Mouse (Mus musculus): Measurements from ENCODE around the gene Hist1h4c.

Hist1h4c gene

DNA sequence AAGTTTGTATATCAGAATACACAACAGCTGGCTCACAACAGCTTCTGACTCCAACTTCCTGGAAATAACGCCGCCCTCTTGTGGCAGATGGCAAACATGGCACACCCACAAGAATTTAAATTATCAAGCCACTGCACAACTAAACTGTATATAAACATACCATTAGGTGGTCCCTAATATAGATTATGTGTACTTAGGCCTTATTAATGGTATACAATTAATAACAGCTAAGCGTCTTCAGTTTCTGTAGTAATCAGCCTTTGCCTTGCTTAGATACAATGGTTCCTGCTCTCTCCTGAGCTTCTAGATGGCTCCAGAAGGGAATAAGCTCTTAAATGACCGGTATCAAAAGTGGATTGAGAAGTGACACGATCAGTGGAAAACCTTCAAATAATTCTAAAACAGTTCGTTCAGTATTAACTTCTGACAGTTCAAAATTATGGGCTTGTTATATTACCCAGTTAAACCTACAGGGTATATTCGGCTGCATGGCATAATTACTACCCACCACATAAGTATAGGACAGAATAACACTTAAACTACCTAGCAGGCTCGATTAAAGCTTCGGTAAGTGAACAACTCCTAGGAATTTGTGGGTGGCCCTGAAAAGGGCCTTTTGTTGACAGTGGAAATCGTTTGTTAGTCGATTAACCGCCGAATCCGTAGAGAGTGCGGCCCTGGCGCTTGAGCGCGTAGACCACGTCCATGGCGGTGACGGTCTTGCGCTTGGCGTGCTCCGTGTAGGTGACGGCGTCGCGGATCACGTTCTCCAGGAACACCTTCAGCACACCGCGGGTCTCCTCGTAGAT, 559 bp downstream of the Hist1h4c start:
- CTCF ChIA-PET = interaction anchor here (0.6 to 1.5 kb wide), 6 partner anchors 8 to 71 kb away, joined by 3 to 6 read pairs (median 5); partner anchors contain the start of gene Hist1h2ac

DNA sequence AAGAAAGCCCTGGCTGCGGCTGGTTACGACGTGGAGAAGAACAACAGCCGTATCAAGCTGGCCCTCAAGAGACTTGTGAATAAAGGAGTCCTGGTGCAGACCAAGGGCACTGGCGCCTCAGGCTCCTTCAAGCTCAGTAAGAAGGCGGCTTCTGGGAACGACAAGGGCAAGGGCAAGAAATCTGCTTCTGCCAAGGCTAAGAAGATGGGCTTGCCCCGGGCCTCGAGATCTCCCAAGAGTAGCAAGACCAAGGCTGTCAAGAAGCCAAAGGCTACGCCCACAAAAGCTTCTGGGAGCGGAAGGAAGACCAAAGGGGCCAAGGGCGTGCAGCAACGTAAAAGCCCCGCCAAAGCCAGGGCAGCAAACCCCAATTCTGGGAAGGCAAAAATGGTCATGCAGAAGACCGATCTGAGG, 2.2 kb downstream of the Hist1h4c start:
- CTCF ChIA-PET = no interaction called here

DNA sequence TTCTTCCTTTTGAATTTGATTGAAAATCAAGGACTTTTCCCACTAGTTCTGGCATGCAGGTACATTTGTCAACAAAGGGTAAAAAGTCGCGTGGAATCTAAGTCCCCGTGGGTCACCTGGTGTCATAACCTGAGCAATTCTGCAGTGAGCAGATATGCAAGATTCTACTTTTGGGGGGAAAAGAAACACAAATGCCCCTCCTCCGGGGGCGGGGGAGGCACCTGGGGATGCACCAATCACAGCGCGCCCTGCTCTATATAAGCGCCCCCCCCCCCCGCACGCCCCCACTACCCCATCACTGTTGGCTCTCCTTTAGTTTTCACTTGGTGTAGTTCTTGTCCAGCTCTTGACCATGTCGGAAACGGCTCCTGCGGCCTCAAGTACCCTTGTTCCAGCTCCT, 2.7 kb downstream of the Hist1h4c start, which contains the start of gene Hist1h1t:
Gene Hist1h1t (plus strand): TSS at position 301 of the 400 bp plus-strand sequence.
- CTCF ChIA-PET = no interaction called here

DNA sequence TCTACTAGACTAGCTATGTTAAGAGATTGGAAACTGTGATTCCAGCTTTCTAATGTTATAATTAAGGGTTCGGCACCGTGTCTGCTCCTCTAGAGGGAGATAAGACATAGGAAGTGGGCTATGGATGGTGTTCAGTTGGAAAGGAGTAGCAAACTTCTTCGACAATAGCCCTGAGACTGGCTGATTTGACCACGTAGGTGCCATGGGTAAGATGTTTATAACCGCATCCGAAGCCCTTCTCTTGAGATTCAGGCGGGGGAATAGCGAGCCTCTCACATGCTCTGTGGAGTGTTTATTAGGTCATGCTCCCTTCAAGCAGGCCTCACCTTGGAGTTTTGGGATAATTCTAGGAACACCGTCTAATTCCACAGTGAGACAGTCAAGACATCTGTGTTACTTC, 3.3 kb downstream of the Hist1h4c start:
- CTCF ChIA-PET = no interaction called here

DNA sequence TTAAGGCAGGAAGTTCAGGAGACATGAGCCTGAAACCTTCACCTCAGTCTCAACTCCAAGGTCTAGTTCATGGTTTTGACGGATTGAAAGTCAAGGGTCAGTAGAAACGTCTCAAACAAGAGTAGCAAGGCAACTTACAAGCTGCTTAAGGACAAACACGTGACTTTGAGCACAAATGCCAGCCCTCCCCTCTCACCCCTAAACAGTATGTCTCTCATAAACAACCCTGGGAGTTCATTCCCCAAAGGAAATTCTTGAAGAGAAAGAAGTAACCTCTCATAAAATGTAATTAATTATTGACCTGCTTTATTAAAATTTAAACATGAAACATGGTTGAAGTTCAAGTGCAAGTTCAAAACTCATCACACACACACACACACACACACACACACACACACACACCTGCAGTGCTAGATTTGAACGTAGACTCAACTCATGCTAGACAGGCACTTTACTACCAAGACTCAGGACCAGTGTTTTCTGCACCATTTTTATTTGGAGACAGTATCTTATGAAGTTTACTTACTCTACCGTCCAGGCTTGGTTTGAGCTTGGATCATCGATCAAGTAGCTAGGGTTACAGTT, 4.3 kb downstream of the Hist1h4c start:
- CTCF ChIA-PET = interaction anchor here (0.7 kb wide), 1 partner anchor 44 kb away, joined by 3 read pairs; no protein-coding TSS in a partner anchor

DNA sequence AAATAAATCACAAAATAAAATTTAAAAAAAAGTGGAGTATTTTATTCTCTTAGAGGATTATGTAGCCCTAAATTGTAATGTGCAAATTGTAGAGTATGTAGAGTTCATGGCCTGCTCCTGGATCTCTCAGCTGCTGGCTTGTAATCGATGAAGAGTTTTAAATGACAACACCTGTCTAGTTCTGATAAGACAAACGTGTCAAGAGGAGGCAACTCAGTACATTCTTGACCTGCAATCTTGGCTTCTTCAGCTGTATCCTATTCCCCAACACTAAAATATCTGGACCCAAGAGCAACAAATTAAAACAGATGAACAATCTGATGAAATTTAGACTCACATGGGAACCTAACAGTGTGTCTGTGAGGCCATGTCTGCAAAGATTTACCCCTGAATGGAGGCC, 8.8 kb downstream of the Hist1h4c start:
- CTCF ChIA-PET = interaction anchor here (1.0 kb wide), 1 partner anchor 8 kb away, joined by 3 read pairs; no protein-coding TSS in a partner anchor

DNA sequence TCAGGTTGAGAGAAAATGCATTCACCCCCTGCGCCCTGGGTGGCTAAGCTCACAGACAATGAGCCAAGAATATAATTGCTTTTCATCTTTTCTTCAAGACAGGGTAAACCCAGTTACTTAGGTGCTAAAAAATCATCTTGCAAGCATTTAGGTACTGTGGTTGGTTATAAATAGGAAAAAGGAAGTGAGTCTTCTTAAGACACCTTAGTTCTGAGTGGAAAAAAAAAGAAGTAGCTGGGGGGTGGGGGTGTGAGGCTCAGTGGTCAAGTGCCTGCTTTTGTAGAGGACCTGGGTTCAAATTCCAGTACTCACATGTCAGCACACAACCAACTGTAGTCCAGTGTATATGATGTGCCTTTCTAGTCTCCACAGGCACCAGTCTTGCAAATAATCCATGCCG, 9.3 kb downstream of the Hist1h4c start:
- CTCF ChIA-PET = interaction anchor here (1.0 kb wide), 1 partner anchor 9 kb away, joined by 3 read pairs; no protein-coding TSS in a partner anchor

DNA sequence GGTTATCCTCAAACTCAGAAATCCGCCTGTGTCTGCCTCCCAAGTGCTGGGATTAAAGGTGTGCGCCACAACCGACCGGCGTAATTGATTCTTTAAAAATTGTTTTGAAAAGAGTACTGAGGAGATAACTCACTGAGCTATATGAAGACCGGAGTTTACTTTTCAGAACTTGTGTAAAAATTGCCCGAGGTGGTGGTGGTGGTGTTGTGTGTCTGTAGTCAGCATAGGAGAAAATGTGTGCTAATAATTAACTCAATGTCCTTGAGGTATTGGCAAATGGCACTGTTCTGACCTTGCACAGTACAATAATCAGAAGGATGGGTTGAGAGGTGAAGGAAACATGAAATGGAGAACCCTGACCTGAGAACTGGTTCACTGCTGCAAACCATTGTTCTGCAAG, 10.3 kb downstream of the Hist1h4c start:
- CTCF ChIA-PET = interaction anchor here (1.3 kb wide), 1 partner anchor 10 kb away, joined by 5 read pairs; the partner anchor contains the start of gene Hist1h4c

DNA sequence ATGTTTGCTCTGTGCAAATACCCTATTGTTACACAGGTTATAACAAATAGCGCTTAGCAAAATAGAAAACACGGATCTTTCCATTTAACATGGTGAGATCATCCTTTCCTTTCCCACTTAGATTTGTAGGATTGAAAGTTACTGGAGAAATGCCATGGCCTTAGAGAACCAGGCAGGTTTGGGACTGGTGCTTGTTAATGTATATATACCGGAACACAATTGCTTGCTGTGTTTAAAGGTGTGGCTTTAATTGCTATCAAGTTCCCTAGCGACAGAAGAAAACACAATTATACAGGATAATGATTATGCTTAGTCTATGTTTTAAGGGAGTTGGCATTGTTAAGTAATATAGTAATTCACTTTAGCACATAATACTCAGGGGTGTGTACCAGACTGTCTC, 11.1 kb downstream of the Hist1h4c start:
- CTCF ChIA-PET = interaction anchor here (1.3 kb wide), 1 partner anchor 11 kb away, joined by 5 read pairs; the partner anchor contains the start of gene Hist1h4c

DNA sequence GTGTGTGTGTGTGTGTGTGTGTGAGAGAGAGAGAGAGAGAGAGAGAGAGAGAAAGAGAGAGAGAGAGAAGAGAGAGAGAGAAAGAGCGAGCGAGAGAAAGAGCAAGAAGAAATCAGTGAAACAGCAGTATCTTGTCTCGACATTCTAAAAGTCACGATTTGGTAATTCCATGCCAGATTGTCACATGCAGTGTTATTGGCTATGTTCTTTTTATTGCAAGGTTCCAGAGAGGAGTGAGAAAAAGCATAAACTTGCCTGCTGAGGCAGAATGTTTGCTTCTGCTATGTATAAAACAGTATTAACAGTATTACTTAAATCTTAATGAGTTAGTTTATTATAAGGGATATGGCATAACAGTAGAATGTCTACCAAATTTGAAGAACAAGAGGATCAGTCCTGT, 12.3 kb downstream of the Hist1h4c start:
- CTCF ChIA-PET = interaction anchor here (0.7 kb wide), 2 partner anchors 66 to 95 kb away, joined by 3 read pairs; no protein-coding TSS in a partner anchor

DNA sequence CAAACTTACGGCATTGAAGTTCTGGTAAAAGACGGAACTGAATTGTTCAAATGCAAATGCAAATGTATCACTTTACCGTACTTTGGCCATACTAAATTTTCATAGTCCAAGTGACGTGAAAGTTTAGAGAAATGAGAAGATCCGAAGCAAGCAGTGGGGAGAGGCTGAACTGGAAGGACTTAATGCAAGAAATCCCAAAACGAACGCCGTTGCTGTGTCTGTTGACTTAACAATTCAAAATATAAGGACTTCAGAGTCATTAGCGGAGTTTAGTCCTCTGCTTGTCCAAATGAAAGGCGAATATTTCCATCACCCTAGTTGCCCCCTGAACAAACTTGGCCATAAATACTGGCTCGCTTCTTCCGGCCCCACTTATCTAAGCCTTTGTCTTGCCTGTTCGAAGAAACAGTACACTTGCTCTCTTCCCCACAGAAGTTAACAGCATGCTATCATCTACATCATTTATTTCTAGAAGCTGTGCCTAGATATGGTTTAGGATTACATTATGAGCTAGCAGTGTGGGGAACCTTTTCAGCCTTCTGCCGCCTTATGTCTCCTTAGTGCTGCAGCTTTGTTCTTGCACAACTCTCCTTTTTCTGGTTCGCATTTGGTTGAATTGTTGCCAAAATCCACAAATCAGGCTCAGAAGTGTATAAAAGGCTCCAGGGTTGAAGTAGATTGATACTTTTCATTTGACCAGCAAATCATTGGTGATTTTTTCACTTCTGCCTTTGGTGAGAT, 13.0 kb downstream of the Hist1h4c start:
- CTCF ChIA-PET = interaction anchor here (0.7 to 0.8 kb wide), 3 partner anchors 13 to 95 kb away, joined by 3 to 5 read pairs (median 3); partner anchors contain the start of gene Hist1h4c

DNA sequence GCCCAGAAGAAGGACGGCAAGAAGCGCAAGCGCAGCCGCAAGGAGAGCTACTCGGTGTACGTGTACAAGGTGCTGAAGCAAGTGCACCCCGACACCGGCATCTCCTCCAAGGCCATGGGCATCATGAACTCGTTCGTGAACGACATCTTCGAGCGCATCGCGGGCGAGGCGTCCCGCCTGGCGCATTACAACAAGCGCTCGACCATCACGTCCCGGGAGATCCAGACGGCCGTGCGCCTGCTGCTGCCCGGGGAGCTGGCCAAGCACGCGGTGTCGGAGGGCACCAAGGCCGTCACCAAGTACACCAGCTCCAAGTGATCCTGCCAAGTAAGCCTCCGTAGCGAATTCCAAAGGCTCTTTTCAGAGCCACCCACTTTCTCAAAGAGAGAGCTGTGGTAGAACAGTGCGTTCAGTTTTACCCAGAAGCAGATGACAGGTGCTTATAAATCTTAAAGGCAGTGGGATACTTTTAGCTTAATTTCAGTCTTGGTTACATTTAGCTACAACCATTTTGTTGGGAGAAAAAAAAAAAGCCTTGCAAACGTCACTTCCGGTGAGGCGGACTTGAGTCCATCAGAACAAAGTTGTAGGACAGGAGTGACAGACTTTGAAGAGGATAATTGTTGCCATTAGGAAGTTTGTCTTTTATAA, 13.8 kb downstream of the Hist1h4c start:
- CTCF ChIA-PET = interaction anchor here (0.8 kb wide), 1 partner anchor 13 kb away, joined by 5 read pairs; the partner anchor contains the start of gene Hist1h4c

DNA sequence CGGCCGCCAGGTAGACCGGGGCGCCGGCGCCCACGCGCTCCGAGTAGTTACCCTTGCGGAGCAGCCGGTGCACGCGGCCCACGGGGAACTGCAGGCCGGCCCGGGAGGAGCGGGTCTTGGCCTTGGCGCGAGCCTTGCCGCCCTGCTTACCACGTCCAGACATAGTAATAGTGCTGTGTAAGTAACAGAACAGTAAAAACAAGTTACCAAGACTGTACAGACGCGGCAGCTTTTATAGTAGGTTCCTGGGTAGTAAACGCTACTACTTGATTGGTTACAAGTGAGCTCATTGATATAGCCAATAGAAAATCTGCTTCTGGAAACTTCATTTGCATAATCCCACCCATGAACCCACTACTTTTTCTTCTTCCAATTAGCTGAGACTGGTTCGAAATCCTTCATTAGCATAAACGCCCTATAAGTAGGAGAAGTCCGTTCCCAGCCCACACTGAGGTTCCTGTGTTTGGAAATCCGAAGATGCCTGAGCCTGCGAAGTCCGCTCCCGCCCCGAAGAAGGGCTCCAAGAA, 14.4 kb downstream of the Hist1h4c start, which contains the start of the genes Hist1h2ac and Hist1h2bc:
Gene Hist1h2ac (minus strand): TSS at position 194 of the 527 bp plus-strand sequence.
Gene Hist1h2bc (plus strand): TSS at position 445 of the 527 bp plus-strand sequence.
- CTCF ChIA-PET = interaction anchor here (1.7 kb wide), 1 partner anchor 14 kb away, joined by 6 read pairs; the partner anchor contains the start of gene Hist1h4c

DNA sequence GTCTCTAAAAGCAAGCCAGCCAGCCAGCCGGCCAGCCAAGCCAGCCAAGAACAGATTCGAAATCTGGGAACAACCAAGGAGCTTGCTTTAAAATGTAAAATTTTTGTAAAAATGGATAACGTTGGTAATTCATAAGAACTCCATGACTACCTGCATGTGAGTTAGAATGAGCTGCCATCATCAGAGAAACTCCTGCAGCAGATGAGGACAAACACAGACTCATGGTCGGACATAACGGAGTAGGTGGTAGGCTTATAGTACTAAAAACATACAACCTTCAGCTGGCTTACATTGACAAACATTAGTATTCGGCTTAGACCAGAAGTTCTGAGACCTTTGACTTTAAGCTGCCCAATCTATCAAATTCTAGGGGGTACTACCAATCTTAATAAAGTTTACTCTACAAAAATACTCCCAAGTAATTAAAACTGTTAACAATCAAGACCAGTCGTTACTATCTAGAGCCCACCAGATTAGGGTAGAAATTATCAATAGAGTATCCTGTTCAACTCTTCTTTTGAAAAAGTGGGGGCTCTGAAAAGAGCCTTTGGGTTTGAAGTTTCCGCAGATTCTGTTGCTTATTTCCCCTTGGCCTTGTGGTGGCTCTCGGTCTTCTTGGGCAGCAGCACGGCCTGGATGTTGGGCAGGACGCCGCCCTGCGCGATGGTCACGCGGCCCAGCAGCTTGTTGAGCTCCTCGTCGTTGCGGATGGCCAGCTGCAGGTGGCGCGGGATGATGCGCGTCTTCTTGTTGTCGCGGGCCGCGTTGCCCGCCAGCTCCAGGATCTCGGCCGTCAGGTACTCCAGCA, 15.1 kb downstream of the Hist1h4c start:
- CTCF ChIA-PET = interaction anchor here (0.6 to 1.7 kb wide), 4 partner anchors 14 to 1927 kb away, joined by 3 to 6 read pairs (median 4); partner anchors contain the start of gene Hist1h4c

DNA sequence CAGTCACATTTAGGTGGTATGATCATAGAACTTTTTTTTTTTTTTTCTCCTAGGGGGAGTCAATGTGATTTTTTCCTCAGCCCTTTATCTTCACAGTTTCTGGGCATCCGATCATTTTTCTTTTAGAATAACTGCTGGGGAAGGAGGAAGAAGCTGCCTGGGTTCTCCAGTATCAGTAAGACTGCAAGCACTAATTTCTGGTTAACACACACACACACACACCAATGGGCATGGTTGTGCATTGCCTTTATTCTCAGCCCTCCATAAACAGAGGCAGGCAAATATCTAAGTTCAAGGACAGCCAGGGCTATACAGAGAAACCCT, 15.7 kb downstream of the Hist1h4c start:
- CTCF ChIA-PET = interaction anchor here (0.6 to 1.7 kb wide), 4 partner anchors 15 to 1926 kb away, joined by 3 to 6 read pairs (median 4); partner anchors contain the start of gene Hist1h4c

DNA sequence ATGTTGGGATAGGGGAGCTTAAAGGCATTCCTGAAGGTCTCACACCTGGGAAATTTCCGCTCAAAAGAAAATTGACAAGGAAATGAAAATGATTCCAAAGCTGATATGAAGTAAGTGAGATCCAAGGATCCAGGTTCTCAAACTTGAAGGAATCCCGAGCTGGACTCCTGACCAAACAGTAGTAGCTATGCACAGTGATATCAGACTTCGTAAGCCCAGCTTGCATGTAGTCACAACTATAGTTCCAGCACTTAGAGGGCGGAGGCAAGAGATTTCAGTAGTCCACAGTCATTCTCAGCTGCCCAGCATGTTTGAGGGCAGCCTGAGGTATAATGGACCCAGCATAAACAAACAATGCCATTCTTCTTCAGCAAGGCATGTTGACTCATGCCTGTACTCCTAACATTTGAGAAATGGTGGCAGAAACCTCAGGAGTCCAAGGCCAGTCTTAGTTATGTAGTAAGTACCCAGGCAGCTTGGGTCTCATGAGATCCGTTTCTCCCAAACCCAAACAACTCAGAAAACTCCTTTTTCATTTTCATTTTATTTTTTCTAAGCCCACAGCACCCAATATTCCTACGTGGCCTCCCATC, 16.2 kb downstream of the Hist1h4c start:
- CTCF ChIA-PET = interaction anchor here (1.0 to 1.7 kb wide), 2 partner anchors 15 to 84 kb away, joined by 3 to 6 read pairs; partner anchors contain the start of gene Hist1h4c

DNA sequence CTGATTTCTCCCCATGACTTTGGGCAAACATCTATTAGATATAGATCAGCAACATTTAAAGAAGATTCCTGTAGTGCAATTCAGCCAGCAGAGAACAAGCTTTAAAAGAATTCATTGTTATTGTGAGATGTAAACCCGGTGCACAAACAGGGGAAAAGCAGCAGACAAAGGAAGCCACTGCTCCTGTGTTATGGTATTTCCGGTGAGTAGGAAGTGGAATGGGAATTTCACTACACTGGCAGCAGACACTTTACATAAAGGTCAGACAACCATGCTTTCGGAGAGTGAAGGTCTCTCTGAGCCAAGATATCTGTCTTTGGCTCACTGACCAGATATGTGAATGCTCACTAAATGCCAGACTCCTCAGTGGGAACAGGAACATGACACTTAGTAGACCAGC, 35.7 kb downstream of the Hist1h4c start:
- CTCF ChIA-PET = interaction anchor here (0.5 kb wide), 1 partner anchor 72 kb away, joined by 7 read pairs; no protein-coding TSS in a partner anchor

DNA sequence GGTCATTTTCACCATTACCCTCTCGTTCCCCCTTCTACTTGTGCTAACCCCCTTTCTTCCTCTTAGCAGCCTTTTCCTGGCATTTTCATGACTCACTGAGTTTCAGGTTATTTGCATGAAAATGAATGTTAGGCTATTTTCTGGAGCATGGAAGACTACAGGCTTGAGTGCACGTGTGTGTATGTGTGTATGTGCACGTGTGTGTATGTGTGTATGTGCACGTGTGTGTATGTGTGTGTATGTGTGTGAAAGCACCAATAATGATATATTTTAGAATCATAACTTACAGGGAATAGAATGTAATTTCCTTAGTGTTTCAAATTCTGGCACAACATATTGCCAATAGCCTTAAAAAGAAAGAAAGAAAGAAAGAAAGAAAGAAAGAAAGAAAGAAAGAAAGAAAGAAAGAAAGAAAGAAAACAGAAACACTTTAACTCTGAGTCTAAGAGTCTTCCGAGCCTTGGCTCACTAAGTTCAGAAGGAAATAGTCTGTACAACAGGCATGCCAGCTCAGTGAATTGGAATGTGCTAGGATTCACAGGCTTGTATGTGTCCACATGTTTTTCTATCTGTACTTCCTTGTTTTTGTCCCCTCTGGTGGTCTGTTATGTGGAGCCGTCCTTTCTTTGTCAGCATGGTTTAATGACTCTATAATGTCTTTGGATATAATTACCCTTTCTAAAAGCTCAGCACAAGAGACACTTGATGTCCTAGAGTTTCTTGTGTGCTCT, 38.5 kb downstream of the Hist1h4c start:
- CTCF ChIA-PET = no interaction called here
